Mouse (Mus musculus): Measurements from ENCODE around the gene Sh2d7. TPM values are rescaled to one million over a fixed set of nuclear protein-coding genes. Genes with fewer than 3 reads are reported as not detected.
"Not testable (repeated sequence)": the region's sequence is repeated elsewhere in the genome, so short reads cannot be mapped to it uniquely, and the experiment has no call there.

The Sh2d7 gene
- polyA plus RNA-seq, 1 experiment from 2014 or later = not detected

- H3K4me2 ChIP-seq (ENCODE audit: low read depth, low read length); DNase-seq (ENCODE audit: low spot score); H3K9me3 ChIP-seq (replicated peaks; ENCODE audit: control insufficient read depth, low read length); H3K27me3 ChIP-seq (ENCODE audit: control insufficient read depth, insufficient read depth, low read length); H3K36me3 ChIP-seq (replicated peaks; ENCODE audit: control insufficient read depth, insufficient read depth, low read depth, low read length); H3K4me3 ChIP-seq (ENCODE audit: low read depth, low read length); H3K9ac ChIP-seq (replicated peaks; ENCODE audit: low read length); H3K4me1 ChIP-seq (ENCODE audit: control insufficient read depth, insufficient read depth, low read length); ATAC-seq (replicated peaks; ENCODE audit: insufficient number of reproducible peaks, low FRiP score, low TSS enrichment, low read depth); H3K27ac ChIP-seq (replicated peaks; ENCODE audit: low read depth, low read length): not testable (repeated sequence)
- 72% methylated on average over 4 of the region's 4 CpGs for WGBS
These were observed 54.9 kb downstream of the Sh2d7 start for GRCm38 (mm10) chr9:54593652-54594051.

Other genes with a start within 250 kb of the Sh2d7 start
- gene Dmxl2, start 37.4 kb upstream of the Sh2d7 start, polyA plus RNA-seq (2014; fragmentation: Nextera tagmentation; extraction: Ambion mirVana) = 8.3 and 8.8 TPM in 2 replicates
- gene Cib2, start 21.2 kb downstream of the Sh2d7 start, polyA plus RNA-seq (2014; fragmentation: Nextera tagmentation; extraction: Ambion mirVana) = 17.6 and 20.2 TPM in 2 replicates
- gene Idh3a, start 47.4 kb downstream of the Sh2d7 start, polyA plus RNA-seq (2014; fragmentation: Nextera tagmentation; extraction: Ambion mirVana) = 119 and 134 TPM in 2 replicates
- gene Acsbg1, start 122.9 kb downstream of the Sh2d7 start, polyA plus RNA-seq (2014; fragmentation: Nextera tagmentation; extraction: Ambion mirVana) = 1.4 and 2.8 TPM in 2 replicates
- gene Dnaja4, start 159.9 kb downstream of the Sh2d7 start, polyA plus RNA-seq (2014; fragmentation: Nextera tagmentation; extraction: Ambion mirVana) = 4.2 and 4.7 TPM in 2 replicates
- 196 and 206 TPM in 2 replicates for gene Wdr61, start 195.5 kb downstream of the Sh2d7 start, polyA plus RNA-seq (2014; fragmentation: Nextera tagmentation; extraction: Ambion mirVana)
- 962 and 1,036 TPM in 2 replicates for gene Crabp1, start 225.8 kb downstream of the Sh2d7 start, polyA plus RNA-seq (2014; fragmentation: Nextera tagmentation; extraction: Ambion mirVana)